Mouse (Mus musculus) adrenal gland, adult 18-20 months (tissue): ENCODE measurements around the gene Lmo7. TPM values are rescaled to one million over a fixed set of nuclear protein-coding genes. Genes with fewer than 3 reads are reported as not detected.

Experiments
- DNase-seq, 2 experiments: peaks; one replicate each; pipeline ENCODE4 v3.0.0; 2021 to 2022; ENCODE audit warnings: low spot score in 2 of 2
- total RNA-seq, 2 experiments: library from RNA; stranded (reverse); gene quantifications; 1 replicate in 1 of 2; 2 replicates in 1 of 2; pipeline ENCODE4 v1.2.3; 2021

Lmo7 gene
- total RNA-seq, 2 experiments from 2014 or later = 15.9 to 18.3 TPM

GRCm38 (mm10) chr14:101870171-101870902, 140.6 kb downstream of the Lmo7 start:
- no peak for DNase-seq

GRCm38 (mm10) chr14:101872846-101873245, 143.1 kb downstream of the Lmo7 start:
- no peak for DNase-seq

- no peak for DNase-seq
Observed at GRCm38 (mm10) chr14:101878346-101879049, 148.7 kb downstream of the Lmo7 start.

GRCm38 (mm10) chr14:101879050-101879694, 149.4 kb downstream of the Lmo7 start:
- no peak for DNase-seq

- no peak for DNase-seq
Observed at GRCm38 (mm10) chr14:101882966-101883365, 153.2 kb downstream of the Lmo7 start.

- DNase-seq = no peak
Observed at GRCm38 (mm10) chr14:101883787-101884186, 154.0 kb downstream of the Lmo7 start.

- DNase-seq = no peak
Observed at GRCm38 (mm10) chr14:101886320-101886719, 156.6 kb downstream of the Lmo7 start.

- DNase-seq = no peak
Observed at GRCm38 (mm10) chr14:101891903-101892448, 162.2 kb downstream of the Lmo7 start.

GRCm38 (mm10) chr14:101892496-101892895, 162.7 kb downstream of the Lmo7 start:
- no peak for DNase-seq

GRCm38 (mm10) chr14:101893215-101893614, 163.5 kb downstream of the Lmo7 start:
- DNase-seq = no peak

GRCm38 (mm10) chr14:101898250-101898649, 168.5 kb downstream of the Lmo7 start:
- DNase-seq = no peak

GRCm38 (mm10) chr14:101901496-101901895, 171.7 kb downstream of the Lmo7 start:
- DNase-seq = no peak

- no peak for DNase-seq
Observed at GRCm38 (mm10) chr14:101901976-101902375, 172.2 kb downstream of the Lmo7 start.

GRCm38 (mm10) chr14:101903722-101904121, 174.0 kb downstream of the Lmo7 start:
- no peak for DNase-seq

- DNase-seq = no peak
Observed at GRCm38 (mm10) chr14:101911983-101912382, 182.2 kb downstream of the Lmo7 start.

GRCm38 (mm10) chr14:101912392-101912791, 182.6 kb downstream of the Lmo7 start:
- DNase-seq = no peak

- DNase-seq = no peak
Observed at GRCm38 (mm10) chr14:101914321-101914720, 184.6 kb downstream of the Lmo7 start.

- no peak for DNase-seq
Observed at GRCm38 (mm10) chr14:101915867-101916266, 186.1 kb downstream of the Lmo7 start.

GRCm38 (mm10) chr14:101918471-101918870, 188.7 kb downstream of the Lmo7 start:
- no peak for DNase-seq

GRCm38 (mm10) chr14:101927646-101928244, 198.0 kb downstream of the Lmo7 start:
- no peak for DNase-seq
